Mouse (Mus musculus) gastrocnemius, adult 18-20 months (tissue): Measurements from ENCODE around the gene Slc1a1. TPM values are rescaled to one million over a fixed set of nuclear protein-coding genes. Genes with fewer than 3 reads are reported as not detected.

Experiments
- DNase-seq: peaks from one replicate; pipeline ENCODE4 v3.0.0; 2021; ENCODE audit warnings: low spot score
- total RNA-seq, 2 experiments: library from RNA; stranded (reverse); gene quantifications; 2 replicates each; pipeline ENCODE4 v1.2.3; 2021

The Slc1a1 gene
- total RNA-seq, 2 experiments from 2014 or later, result 3.1 to 3.6 TPM

- no peak for DNase-seq
Measured at GRCm38 (mm10) chr19:28916492-28916891, 81.6 kb downstream of the Slc1a1 start.

GRCm38 (mm10) chr19:28917839-28918238, 83.0 kb downstream of the Slc1a1 start:
- DNase-seq, result no peak

GRCm38 (mm10) chr19:28926366-28926765, 91.5 kb downstream of the Slc1a1 start:
- DNase-seq, result no peak

- no peak for DNase-seq
Measured at GRCm38 (mm10) chr19:28927396-28927795, 92.5 kb downstream of the Slc1a1 start.

GRCm38 (mm10) chr19:28929034-28929433, 94.2 kb downstream of the Slc1a1 start:
- no peak for DNase-seq

- no peak for DNase-seq
Measured at GRCm38 (mm10) chr19:28934897-28935296, 100.0 kb downstream of the Slc1a1 start.

- no peak for DNase-seq
Measured at GRCm38 (mm10) chr19:28940135-28940874, 105.5 kb downstream of the Slc1a1 start.

GRCm38 (mm10) chr19:28941271-28941670, 106.4 kb downstream of the Slc1a1 start:
- no peak for DNase-seq

GRCm38 (mm10) chr19:28946782-28947181, 111.9 kb downstream of the Slc1a1 start:
- no peak for DNase-seq

- DNase-seq, result no peak
Measured at GRCm38 (mm10) chr19:28947311-28947710, 112.5 kb downstream of the Slc1a1 start.

- no peak for DNase-seq
Measured at GRCm38 (mm10) chr19:28951251-28951650, 116.4 kb downstream of the Slc1a1 start.

- no peak for DNase-seq
Measured at GRCm38 (mm10) chr19:28963113-28963512, 128.3 kb downstream of the Slc1a1 start.

GRCm38 (mm10) chr19:28963513-28963841, 128.6 kb downstream of the Slc1a1 start:
- DNase-seq, result no peak

Other genes starting within 250 kb of the Slc1a1 start
- gene Glis3, start 155.0 kb upstream of the Slc1a1 start, total RNA-seq, result under 1 TPM; 0.48 to 0.55 TPM
- gene Plpp6, start 128.9 kb downstream of the Slc1a1 start, total RNA-seq, result 1 to 10 TPM; 1.5 to 1.8 TPM
- 1 to 10 TPM; 1.1 to 2.9 TPM for gene 4430402I18Rik, start 132.8 kb downstream of the Slc1a1 start, total RNA-seq
- gene Cdc37l1, start 155.3 kb downstream of the Slc1a1 start, total RNA-seq, result 10 to 100 TPM; 42.2 to 43.5 TPM
- gene Ak3, start 212.9 kb downstream of the Slc1a1 start, total RNA-seq, result 10 to 100 TPM; 33.4 to 44.6 TPM